Mouse (Mus musculus) megakaryocyte-erythroid progenitor cell, adult 5-6 weeks (primary cell): ENCODE results near the gene Snhg11. TPM values are rescaled to one million over a fixed set of nuclear protein-coding genes. Genes with fewer than 3 reads are reported as not detected.

Experiments
- ATAC-seq: replicated peaks from 2 replicates; pipeline ENCODE4 v1.8.0; 2016; ENCODE audit warnings: mild to moderate bottlenecking, inconsistent platforms; ENCODE audit not compliant: severe bottlenecking, poor library complexity, low FRiP score, low TSS enrichment
- total RNA-seq, 2 experiments: library from RNA; stranded (forward) in 1 of 2; stranded (reverse) in 1 of 2; fragments of 200-1000, 215-1000 nt in 1 of 2; fragments of >200 nt in 1 of 2; fragmentation: Nextera tagmentation in 1 of 2; gene quantifications; 2 replicates each; pipeline ENCODE4 v1.2.3; 2014 to 2017

The Snhg11 gene
- total RNA-seq, 2 experiments from 2014 or later, result not detected

DNA sequence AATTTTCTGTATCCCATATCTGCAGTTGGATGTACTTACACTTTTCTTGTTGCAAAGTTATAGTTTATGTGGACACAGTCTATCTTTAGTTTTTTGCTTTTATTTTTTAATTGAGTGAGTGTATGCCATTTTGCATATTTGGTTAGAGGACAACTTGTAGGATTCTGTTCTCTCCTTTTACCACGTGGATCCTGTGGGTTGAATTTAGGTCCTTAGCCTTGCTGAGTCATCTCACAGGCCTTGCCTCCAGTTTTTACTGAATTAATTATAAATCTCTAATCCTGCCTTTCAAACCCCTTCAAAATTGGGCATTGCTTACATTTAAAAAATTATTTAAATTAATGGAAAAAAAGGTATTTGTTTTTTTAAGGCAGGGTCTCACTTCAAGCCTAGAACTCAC is 40.4 kb downstream of the Snhg11 start:
- no peak for ATAC-seq

DNA sequence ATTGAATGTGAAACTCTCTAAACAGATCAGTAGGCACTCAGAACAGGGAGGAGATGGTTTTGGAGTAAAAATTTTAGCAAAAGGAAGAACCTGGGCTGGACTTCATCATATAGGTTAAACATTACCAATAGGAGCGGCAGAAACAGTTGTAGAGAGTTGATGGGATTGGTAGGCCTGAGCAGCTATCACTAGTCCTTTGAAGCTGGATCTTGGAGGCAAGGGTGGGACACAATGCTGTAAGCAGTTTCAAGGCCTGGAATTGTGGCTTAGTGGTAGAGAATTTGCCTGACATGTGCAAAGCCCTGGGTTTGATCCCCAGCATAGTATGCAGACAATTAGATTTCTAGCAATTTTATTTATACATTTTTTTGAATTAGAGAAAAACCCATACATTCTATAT is 43.2 kb downstream of the Snhg11 start:
- ATAC-seq, result no peak

Other genes with a start within 250 kb of the Snhg11 start
- 10.2 and 19.6 TPM in 2 replicates for gene Tgm2, start 229.2 kb upstream of the Snhg11 start, total RNA-seq (2014; fragmentation: Nextera tagmentation)
- gene Tgm2, start 229.2 kb upstream of the Snhg11 start, total RNA-seq (2017), result 7.1 and 8.0 TPM in 2 replicates
- not detected in 2 replicates for gene D630003M21Rik, start 146.4 kb upstream of the Snhg11 start, total RNA-seq (2014; fragmentation: Nextera tagmentation)
- not detected in 2 replicates for gene D630003M21Rik, start 146.4 kb upstream of the Snhg11 start, total RNA-seq (2017)
- not detected in 2 replicates for gene Bpi, start 117.5 kb upstream of the Snhg11 start, total RNA-seq (2014; fragmentation: Nextera tagmentation)
- 0.50 TPM in 1 of 2 replicates, not detected in the other for gene Bpi, start 117.5 kb upstream of the Snhg11 start, total RNA-seq (2017)
- gene Lbp, start 69.1 kb upstream of the Snhg11 start, total RNA-seq (2014; fragmentation: Nextera tagmentation), result 3.6 TPM in 1 of 2 replicates, not detected in the other
- gene Lbp, start 69.1 kb upstream of the Snhg11 start, total RNA-seq (2017), result 1.9 TPM in 1 of 2 replicates, not detected in the other
- 32.2 and 52.0 TPM in 2 replicates for gene Ralgapb, start 34.2 kb downstream of the Snhg11 start, total RNA-seq (2014; fragmentation: Nextera tagmentation)
- gene Ralgapb, start 34.2 kb downstream of the Snhg11 start, total RNA-seq (2017), result 26.3 and 32.6 TPM in 2 replicates
- not detected in 2 replicates for gene Adig, start 127.0 kb downstream of the Snhg11 start, total RNA-seq (2014; fragmentation: Nextera tagmentation)
- gene Adig, start 127.0 kb downstream of the Snhg11 start, total RNA-seq (2017), result not detected in 2 replicates
- not detected in 2 replicates for gene Arhgap40, start 137.2 kb downstream of the Snhg11 start, total RNA-seq (2014; fragmentation: Nextera tagmentation)
- not detected in 2 replicates for gene Arhgap40, start 137.2 kb downstream of the Snhg11 start, total RNA-seq (2017)
- gene Slc32a1, start 235.1 kb downstream of the Snhg11 start, total RNA-seq (2014; fragmentation: Nextera tagmentation), result not detected in 2 replicates
- gene Slc32a1, start 235.1 kb downstream of the Snhg11 start, total RNA-seq (2017), result not detected in 2 replicates
- gene Actr5, start 249.2 kb downstream of the Snhg11 start, total RNA-seq (2014; fragmentation: Nextera tagmentation), result 13.8 and 21.1 TPM in 2 replicates
- 16.2 and 31.5 TPM in 2 replicates for gene Actr5, start 249.2 kb downstream of the Snhg11 start, total RNA-seq (2017)